Mouse (Mus musculus) kidney, adult 2 months (tissue): ENCODE results near the gene Slc2a13.

ENCODE experiments used
- CTCF ChIP-seq: fragments of 200-500 bp; conservative IDR thresholded peaks from 2 replicates; pipeline ENCODE4 v1.5.1; 2011; ENCODE audit warnings: low read depth, mild to moderate bottlenecking, control low read depth, low read length, moderate library complexity, mixed read lengths; ENCODE audit not compliant: insufficient read depth, insufficient read length
- POLR2A ChIP-seq: fragments of 200-500 bp; IDR thresholded peaks from one replicate; pipeline ENCODE4 v1.6.1; 2011; ENCODE audit warnings: low read depth, low read length, control low read depth

DNA sequence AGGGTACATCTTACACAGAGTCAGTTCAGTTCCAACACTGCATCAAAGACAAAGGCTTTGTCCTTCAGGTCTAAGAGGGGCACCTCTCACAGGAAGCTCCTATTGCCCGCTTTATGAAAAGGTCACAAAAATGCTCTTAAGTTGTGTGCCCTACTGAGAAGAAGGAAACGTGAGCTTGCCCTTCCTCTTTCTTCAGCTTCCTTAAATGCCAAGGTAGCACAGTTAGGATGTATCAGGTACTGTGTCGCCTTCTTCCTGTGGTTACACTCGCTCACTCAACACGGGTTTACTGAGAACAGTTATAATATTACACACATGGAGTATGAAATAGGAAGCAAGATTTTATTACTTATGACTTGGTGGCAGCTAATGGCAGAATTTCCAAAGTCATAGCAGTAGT lies 335.8 kb downstream of the Slc2a13 start:
- TF ChIP-seq POLR2A (no peak), CTCF (no peak)
